Mouse (Mus musculus) T-helper 1 cell (primary cell): Measurements from ENCODE around the gene Serping1.

Source experiments
- in situ Hi-C: fragments of 300-600 bp; cut with MboI, MseI; formaldehyde crosslinking; loops from one replicate; pipeline ENCODE4 v1.15.1; 2025; ENCODE audit warnings: high pct_unique_total_duplicates

The Serping1 gene

GRCm38 (mm10) chr2:84783840-84784566, 8.8 kb upstream of the Serping1 start:
- in situ Hi-C loops, result no loop called here

- in situ Hi-C loops, result no loop called here
Observed at GRCm38 (mm10) chr2:84783315-84783714, 8.1 kb upstream of the Serping1 start.

DNA sequence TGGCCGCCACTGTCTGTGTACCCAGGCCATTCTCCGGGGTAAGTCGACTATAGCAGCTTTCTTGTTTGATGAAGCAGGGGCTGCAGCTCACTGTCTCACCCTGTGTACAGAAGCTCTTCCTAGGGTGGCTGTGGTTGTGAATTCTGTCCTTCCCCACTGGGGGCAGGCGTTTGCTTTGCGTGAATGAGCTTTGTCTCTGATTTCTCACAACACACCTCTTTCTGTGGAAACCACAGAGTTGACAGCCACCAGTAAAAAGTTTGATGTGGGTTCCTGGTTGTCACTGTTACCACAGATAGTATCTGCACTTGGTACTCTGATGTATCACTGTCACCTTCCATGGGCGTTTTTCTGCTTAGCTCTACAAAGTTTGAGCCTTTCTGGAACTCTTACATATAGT, 4.0 kb upstream of the Serping1 start:
- in situ Hi-C loops, result no loop called here

DNA sequence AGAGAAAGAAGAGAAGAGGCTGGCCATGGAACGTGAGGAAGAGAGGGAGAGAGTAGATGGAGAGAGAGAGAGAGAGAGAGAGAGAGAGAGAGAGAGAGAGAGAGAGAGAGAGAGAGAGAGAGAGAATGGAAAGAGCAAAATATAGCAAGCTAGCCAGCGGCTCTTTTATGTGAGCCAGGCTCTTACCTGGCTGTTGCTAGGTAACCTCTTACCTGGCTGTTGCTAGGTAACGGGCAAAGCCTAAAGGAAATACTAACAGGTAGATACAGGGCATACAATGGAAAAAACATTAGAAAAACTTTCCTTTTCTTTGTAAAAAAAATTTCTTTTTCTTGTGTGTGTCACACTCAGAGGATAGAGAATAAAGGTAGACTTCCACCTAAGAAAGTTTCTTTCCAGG, 2.5 kb upstream of the Serping1 start:
- in situ Hi-C loops, result no loop called here

GRCm38 (mm10) chr2:84775665-84776064, 421 bp upstream of the Serping1 start:
- in situ Hi-C loops, result no loop called here

DNA sequence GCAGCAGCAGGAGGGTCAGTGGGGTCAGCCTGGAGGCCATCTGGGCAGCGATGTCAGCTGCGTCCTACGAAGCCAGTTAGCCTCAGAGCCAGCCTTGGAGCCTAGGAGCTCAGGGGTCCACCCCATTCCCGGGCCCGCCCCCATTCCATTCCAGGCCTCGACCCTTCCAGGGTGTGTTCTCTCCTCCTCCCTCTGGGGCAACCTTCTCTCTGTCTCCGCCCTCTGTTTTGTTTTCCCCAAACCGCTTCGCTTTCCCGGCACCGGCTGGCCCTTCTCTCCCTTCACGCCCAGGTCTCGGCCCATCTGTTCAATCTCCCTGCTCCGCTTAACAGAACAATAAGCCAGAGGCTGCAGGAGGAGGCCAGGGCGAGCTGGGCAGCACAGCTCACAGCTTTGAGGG, 493 bp downstream of the Serping1 start:
- in situ Hi-C loops, result no loop called here

DNA sequence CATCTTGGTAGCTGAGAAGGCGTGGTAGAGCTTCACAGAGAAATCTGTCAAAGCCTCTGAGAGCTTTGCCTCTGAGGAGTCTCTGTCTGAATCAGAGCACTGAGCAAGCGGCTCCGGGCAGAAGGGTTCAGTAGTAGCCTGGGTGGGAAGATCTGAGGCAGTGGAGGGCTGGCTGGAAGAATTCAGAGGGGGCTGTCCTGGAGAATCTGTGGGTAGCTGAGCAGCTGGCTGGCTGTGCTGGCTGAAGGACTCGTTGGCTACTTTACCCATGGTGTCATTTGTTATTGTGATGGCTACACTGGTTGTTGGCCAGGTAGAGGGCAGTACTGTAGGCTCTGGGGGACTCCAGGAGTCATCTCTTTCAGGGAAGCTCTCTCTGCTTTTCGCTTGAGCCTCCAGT, 2.0 kb downstream of the Serping1 start:
- in situ Hi-C loops, result no loop called here

DNA sequence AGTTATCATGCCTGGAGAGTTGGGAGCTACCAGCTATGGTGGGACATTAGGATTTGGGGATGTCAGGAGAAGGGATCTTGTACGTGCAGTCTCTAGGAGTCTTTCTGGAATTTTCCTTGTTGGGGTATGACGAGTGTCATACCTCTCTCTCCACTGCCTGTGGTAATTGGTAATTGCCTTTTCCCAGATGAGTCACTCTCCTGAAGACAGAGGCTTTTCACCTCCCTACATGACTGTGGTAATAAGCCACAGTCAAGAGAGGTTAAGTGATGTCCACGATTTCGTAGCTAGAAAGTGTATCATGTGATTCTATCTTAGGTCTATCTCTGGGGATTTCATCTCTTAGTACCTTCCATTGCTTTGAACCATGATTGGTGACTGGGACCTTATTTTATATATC, 2.8 kb downstream of the Serping1 start:
- in situ Hi-C loops, result no loop called here

DNA sequence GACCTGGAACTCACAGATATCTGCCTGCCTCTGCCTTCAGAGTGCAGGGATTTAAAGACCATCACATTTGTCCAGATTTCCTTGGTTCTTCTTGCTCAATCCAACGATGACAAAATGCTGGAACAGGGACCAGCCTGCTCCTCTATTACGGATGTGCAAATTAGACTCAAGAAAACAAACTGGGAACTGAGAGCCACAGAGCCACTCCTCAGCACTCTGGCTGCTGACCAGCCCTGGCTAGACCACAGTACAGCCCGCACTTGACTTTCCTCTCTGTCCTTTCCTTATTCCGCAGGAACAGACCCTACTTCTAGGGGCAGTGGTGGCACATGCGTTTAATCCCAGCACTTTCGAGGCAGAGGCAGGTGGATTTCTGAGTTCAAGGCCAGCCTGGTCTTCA, 4.7 kb downstream of the Serping1 start:
- in situ Hi-C loops, result no loop called here

DNA sequence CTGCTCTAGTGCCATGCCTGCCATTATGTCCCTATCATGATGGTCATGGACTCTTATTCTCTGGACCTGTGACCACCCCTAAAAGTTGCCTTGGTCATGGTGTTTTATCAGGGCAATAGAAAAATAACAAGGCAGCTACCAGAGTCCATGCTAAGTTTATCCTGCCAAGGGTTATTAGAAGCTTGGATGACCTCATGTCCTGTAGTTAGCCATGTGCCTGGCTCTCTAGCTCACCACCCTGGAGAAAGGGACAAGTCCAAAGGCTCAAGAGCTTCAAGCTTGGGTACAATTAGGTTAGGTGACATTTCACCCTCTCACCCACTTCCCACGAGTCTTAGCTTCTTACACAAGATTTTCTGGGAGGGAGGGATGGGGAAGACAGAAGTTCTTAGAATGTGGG, 12.4 kb downstream of the Serping1 start:
- in situ Hi-C loops, result no loop called here

DNA sequence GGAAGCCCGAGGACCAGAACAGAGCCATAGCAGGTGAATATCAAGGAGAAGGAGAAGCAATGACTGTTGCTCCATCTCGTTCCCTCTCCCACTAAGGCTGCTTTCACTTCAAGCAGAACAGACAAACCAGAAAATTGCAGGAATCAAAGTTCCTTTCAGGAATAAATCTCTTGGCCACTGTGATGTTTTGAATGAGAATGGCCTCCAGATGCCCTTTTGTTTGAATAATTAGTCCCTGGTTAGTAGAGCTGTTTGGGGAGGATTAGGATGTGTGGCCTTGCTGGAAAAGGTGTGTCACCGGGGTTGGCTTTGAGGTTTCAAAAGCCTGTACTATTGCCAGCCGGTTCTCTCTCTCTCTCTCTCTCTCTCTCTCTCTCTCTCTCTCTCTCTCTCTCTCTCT, 12.9 kb downstream of the Serping1 start:
- in situ Hi-C loops, result no loop called here

DNA sequence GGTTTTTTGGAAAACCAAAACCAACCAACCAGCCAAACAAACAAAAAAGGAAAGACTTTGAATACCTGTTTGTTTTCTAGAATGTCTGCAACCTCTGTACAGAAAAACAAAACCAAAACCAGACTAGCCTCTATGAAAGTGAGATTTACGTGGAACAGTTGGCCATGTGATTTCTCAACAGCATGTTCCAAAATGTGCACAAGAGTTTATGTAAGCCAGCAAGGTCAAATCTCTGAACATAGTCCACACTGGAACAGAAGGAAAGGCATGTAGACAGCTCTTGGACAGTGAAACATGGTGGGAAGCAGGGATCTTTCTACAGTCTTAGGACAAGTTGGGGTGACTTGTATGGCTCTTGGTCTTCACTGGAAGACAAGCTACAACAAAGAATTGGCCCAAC, 13.4 kb downstream of the Serping1 start:
- in situ Hi-C loops, result no loop called here

GRCm38 (mm10) chr2:84761309-84761708, 13.9 kb downstream of the Serping1 start:
- in situ Hi-C loops, result no loop called here

DNA sequence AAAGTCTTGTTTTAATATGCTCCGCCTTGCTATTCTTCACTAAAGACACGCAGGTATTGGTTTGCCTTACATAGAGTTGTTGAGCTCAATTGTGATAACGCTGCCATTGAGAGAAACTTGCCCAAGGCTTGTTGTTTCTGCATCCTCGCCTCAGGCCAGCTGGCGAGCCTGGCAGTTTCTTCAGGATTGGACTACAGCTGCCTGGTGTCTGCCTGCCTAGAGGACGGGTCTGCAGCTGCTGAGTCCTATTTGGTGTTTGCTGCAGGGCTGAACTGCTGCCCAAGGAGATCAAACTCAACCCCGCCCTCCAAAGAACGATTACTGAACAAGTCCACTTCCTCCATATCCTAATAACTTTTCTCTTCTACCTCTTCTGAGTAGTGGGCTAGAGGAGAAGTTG, 14.5 kb downstream of the Serping1 start:
- in situ Hi-C loops, result no loop called here

- in situ Hi-C loops, result no loop called here
Observed at GRCm38 (mm10) chr2:84758542-84759127, 16.6 kb downstream of the Serping1 start.

DNA sequence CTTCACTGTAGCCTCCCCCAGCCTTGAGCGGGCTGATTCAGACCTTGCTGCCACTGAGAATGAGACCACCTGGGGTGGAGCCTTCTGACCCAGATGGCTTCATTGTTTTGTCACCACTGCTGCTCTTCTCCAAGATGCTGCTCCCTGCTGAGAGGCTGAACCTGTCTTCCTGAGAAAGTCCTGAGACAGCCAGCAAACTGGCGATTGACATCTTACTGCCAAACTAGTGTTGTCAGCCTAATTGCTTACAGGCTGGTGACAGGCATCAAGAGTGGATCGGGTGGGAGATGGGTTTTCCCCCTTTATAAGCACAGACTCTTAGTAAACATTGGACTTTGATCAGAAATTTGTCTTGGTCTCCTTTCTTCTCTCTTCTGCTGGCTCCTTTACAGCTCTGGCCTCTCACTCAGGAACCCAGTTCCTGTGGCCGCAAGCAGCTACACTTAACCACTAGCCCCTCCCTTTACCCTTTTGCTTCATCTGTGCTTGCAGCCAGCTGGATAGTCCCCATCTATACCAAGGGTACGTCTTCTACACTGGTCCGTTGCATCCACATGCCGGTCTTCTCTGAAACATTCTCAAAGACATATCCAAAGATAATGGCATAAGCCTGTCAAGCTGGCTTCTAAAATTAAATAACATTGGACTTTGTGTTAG, 18.1 kb downstream of the Serping1 start:
- in situ Hi-C loops, result no loop called here

DNA sequence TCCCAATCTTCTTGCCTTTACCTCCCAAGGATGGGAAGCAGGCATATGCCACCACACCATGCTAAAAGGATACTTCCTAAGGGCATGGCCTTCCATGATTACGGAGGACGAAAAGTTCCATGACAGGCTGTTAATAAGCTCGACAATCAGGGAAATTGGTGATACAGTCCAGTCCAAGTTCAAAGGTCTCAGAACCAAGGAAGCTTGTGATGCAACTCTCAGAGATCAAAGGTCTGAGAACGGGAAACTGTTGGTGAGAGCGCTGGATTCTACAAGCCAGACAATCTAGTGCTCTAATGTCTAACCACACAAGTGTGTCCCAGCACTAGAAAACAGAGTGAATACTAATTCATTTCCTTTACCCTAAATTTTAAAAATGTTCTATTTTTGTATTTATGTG, 19.0 kb downstream of the Serping1 start:
- in situ Hi-C loops, result no loop called here

DNA sequence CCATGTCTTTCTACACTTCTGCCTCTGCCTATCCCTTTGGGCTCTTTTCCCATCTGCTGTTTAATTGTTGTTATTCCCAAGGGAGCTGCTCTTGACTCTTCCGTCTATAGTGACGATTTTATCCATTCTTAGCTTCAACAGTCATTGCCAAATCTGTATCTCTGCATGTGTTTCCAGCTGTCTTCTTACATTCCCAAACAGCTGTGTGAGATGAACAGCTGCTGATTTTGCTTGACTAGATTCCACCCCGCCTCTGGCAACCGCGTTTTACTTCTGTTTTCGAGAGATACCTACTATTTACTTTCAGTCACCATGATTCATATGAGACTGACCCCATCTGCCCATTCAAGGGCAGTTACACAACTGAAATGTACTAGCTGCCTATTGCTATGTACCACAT, 25.1 kb downstream of the Serping1 start:
- in situ Hi-C loops, result no loop called here

GRCm38 (mm10) chr2:84744126-84744525, 31.1 kb downstream of the Serping1 start:
- in situ Hi-C loops, result no loop called here

GRCm38 (mm10) chr2:84743561-84743960, 31.7 kb downstream of the Serping1 start, which contains the start of gene Gm19426:
Gene Gm19426, minus strand, starts transcription at chr2:84743655.
- in situ Hi-C loops, result no loop called here

DNA sequence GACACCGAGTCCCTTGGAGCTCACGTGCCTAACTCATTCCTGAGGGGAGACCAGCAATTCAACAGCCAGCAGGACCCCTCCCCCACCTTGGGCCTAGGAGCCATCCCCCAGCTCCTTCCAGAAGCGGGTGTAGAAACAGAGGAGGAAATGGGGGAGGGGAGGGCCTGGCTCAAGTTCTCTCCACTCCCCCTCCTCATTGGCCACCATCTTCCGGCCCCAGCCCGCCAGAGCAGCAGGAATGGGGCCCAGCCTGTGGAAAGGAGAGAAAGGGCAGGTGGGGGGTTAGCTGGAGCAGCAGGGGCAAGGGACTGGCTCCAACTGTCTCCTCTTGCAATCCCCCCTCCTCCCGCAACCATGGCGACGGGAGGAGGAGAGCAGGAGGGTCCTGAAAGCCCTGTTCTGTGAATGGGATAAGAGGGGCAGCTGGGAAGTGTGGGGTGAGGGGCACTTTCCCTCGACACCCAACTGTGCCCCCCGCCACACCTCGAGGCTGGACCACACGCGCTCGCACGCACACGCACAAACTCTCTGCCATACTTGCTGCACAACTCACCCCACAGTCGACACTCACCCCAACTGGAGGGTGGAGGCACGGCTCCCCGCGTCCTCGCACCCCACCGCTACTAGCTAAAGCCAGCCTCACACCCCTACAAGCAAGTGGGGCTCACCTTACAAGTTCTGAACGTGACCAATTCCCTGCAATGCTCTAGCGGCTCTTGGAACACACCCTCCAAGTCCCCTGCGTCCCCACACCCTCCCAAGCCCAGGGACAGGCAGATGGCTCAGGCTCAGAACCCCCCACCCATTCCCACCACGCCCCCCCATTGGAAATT, 32.6 kb downstream of the Serping1 start:
- in situ Hi-C loops, result no loop called here

DNA sequence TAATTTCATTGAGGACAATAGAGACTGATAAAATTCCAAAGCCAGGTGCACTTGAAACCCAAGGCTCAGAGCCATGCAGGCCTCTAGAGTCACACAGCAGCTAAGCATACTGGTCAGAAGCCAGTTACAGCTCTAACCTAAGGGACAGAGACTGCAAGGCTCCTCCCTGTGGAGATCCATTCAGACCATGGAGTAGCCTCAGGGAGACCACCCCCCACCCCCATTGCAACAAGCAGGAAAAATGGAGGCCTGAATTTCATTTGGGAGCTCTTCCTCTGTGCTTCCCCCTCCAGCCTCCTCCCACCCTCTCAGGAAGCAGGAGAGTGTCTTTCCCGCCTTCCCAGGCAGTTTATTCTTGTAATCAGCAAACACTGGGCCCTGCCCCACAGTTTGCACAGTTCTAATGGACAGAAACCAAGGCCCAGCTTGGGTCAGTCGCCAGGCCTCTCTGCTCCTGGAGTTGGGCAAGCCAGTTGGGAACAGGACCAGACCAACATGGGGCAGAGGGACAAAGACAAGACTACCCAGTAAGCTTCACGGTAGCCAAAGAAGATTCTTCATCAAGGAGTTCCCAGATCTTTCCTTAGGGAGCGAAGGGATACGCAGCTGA, 33.3 kb downstream of the Serping1 start:
- in situ Hi-C loops, result no loop called here
